Mouse (Mus musculus) heart, embryonic 12.5 days (tissue): ENCODE results near the gene Rab31. TPM values are rescaled to one million over a fixed set of nuclear protein-coding genes. Genes with fewer than 3 reads are reported as not detected.

Source experiments
- ATAC-seq: fragments of 200-750 bp; cut with Nextera tagmentation; 2 replicates; pipeline ENCODE4 v1.8.0; 2017; ENCODE audit warnings: moderate TSS enrichment, moderate library complexity; ENCODE audit not compliant: insufficient number of reproducible peaks, low FRiP score
- H3K27ac ChIP-seq: fragments of 300-500 bp; sonication (generic); 2 replicates; pipeline ENCODE4 v1.5.1; 2016; ENCODE audit warnings: mild to moderate bottlenecking, moderate library complexity; ENCODE audit not compliant: poor library complexity, severe bottlenecking
- H3K27me3 ChIP-seq: fragments of 300-500 bp; sonication (generic); replicated peaks from 2 replicates; pipeline ENCODE4 v1.6.1; 2016; ENCODE audit warnings: mild to moderate bottlenecking, moderate library complexity
- H3K36me3 ChIP-seq: fragments of 300-500 bp; sonication (generic); 2 replicates; pipeline ENCODE4 v1.6.1; 2016; ENCODE audit warnings: mild to moderate bottlenecking, moderate library complexity
- H3K4me1 ChIP-seq: fragments of 300-500 bp; sonication (generic); replicated peaks from 2 replicates; pipeline ENCODE4 v1.6.1; 2016; ENCODE audit warnings: mild to moderate bottlenecking
- H3K4me2 ChIP-seq: fragments of 300-500 bp; sonication (generic); 2 replicates; pipeline ENCODE4 v1.6.1; 2016; ENCODE audit warnings: mild to moderate bottlenecking, moderate library complexity
- H3K4me3 ChIP-seq: fragments of 300-500 bp; sonication (generic); 2 replicates; pipeline ENCODE4 v1.5.1; 2016; ENCODE audit warnings: mild to moderate bottlenecking
- H3K9ac ChIP-seq: fragments of 300-500 bp; sonication (generic); 2 replicates; pipeline ENCODE4 v1.6.1; 2016; ENCODE audit warnings: mild to moderate bottlenecking, moderate library complexity
- H3K9me3 ChIP-seq: fragments of 300-500 bp; sonication (generic); replicated peaks from 2 replicates; pipeline ENCODE4 v1.6.1; 2016; ENCODE audit warnings: mild to moderate bottlenecking, moderate library complexity
- WGBS: fragments of 180-500 bp; shearing (Covaris S2); methylation state at CpG from one replicate; pipeline ENCODE4 v1.1.7; 2016; 5-methylcytosine and 5-hydroxymethylcytosine counted together
- polyA plus RNA-seq: library from polyadenylated mRNA; unstranded; fragments of >200 nt; fragmentation: Nextera tagmentation; extraction: Ambion mirVana; gene quantifications from 2 replicates; pipeline ENCODE4 v1.2.1, GENCODE M21; 2016

Rab31 gene
- polyA plus RNA-seq, 1 experiment from 2014 or later = 31.2 TPM

DNA sequence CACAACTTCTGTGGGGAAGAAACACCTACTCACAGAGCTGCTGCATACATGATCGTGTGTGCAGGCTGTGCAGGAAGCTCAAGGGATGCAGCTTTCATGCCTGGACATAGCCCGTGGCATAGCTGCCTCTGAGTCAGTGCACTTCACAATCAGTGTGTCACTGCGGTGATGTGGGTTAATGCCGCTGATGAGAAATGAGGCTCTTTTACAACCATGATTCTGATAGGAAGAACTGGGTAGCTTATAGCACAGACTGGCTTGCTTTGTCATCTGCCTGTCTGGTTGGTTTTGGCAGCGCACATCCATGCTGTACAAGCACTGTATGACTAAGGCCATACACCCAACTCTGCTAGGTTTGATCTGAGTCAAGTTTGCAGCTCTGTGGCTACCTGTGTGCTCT, 52.7 kb downstream of the Rab31 start:
- ATAC-seq = no peak
- 92% methylated on average over 5 of the region's 5 CpGs for WGBS

DNA sequence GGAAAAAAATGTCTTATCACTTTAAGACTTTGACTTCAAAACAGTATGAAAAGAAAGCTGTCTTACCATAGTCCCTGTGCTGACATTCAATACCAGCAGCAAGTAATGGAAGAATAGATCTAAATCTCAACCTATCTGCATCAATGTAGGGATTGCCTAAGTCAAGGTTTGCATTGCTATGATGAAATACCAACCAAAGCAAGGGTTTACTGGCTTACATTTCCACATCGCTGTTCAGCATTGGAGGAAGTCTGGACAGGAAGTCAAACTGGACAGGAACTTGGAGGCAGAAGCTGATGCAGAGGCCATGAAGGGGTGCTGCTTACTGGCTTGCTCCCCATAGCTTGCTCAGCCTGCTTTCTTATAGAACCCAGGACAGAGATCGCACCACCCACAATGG, 54.0 kb downstream of the Rab31 start:
- no peaks in the 10 kb centered on the region for H3K4me1 ChIP-seq
- H3K9me3 ChIP-seq = no peaks in the 10 kb centered on the region
- H3K4me3 ChIP-seq = no peak overlapping the region
- H3K4me2 ChIP-seq = no peak overlapping the region
- no peaks in the 10 kb centered on the region for H3K27me3 ChIP-seq
- H3K27ac ChIP-seq = no peak overlapping the region
- ATAC-seq = no peak
- 83% methylated on average over 2 of the region's 2 CpGs for WGBS
- no peak overlapping the region for H3K9ac ChIP-seq
- H3K36me3 ChIP-seq = peaks cover 19% of the 10 kb centered on the region

More for the DNA sequence above, 52.7 kb downstream of the Rab31 start:
- Histone ChIP-seq H3K4me3 (no peak overlapping the region), H3K9ac (no peak overlapping the region), H3K36me3 (peaks cover 19% of the 10 kb centered on the region), H3K27me3 (no peaks in the 10 kb centered on the region), H3K4me1 (no peaks in the 10 kb centered on the region), H3K4me2 (no peak overlapping the region), H3K9me3 (no peaks in the 10 kb centered on the region), H3K27ac (no peak overlapping the region)

DNA sequence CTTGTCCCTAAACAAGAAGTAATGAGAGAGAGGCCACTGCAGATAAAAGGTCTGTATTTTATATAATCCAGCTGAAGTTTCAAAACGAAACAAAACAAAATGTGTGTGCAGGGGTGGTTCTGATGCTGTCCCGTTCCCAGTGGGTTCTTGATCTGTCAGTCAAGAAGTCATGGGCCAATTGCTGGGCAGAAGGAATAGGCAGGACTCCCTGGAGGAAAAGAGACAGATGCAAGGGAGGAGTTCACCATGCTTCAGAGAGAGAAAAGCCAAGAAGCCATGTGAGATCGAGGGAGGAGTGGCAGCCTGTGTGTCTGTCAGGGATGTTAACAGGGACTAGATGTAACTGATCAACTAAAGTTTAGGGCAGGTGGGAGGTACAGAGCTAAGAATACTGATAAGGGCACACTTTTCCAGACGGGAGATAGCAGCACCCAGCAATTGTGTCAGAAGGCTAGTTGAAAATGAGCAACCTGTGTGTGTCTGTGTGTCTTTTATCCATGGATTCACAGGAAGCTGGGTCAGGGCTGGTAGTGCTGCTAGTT, 54.8 kb downstream of the Rab31 start:
- Histone ChIP-seq H3K4me2 (no peak overlapping the region), H3K4me1 (no peaks in the 10 kb centered on the region), H3K27me3 (no peaks in the 10 kb centered on the region), H3K9ac (no peak overlapping the region), H3K36me3 (peaks cover 19% of the 10 kb centered on the region), H3K9me3 (no peaks in the 10 kb centered on the region), H3K4me3 (no peak overlapping the region), H3K27ac (no peak overlapping the region)
- 69% methylated on average over 4 of the region's 4 CpGs for WGBS
- no peak for ATAC-seq

DNA sequence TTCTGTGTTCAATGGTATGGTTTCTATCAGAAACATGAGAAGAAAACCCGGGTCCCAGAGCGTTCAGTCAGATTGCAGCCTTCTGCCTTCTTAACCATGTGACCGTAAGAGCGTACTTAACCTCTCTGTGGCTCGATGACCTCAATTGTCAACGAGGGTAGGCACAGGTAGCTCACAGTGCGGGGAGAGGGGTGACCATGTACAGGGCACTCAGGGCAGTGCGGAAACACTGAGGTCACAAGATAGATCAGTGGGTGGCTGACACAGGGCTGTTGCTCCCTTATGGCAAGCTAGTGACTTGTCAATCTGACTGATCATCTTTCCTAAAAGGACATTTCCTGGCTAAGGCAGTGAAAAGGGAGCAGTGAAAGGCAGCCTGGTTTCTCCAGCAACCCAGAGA, 58.5 kb downstream of the Rab31 start:
- no peak overlapping the region for H3K4me3 ChIP-seq
- no peak overlapping the region for H3K27ac ChIP-seq
- no peak overlapping the region for H3K9ac ChIP-seq
- no peak overlapping the region for H3K4me2 ChIP-seq
- H3K4me1 ChIP-seq = no peaks in the 10 kb centered on the region
- peaks cover 8% of the 10 kb centered on the region for H3K9me3 ChIP-seq
- H3K27me3 ChIP-seq = no peaks in the 10 kb centered on the region
- WGBS = 74% methylated on average over 8 of the region's 8 CpGs
- no peak for ATAC-seq
- peaks cover 24% of the 10 kb centered on the region for H3K36me3 ChIP-seq

DNA sequence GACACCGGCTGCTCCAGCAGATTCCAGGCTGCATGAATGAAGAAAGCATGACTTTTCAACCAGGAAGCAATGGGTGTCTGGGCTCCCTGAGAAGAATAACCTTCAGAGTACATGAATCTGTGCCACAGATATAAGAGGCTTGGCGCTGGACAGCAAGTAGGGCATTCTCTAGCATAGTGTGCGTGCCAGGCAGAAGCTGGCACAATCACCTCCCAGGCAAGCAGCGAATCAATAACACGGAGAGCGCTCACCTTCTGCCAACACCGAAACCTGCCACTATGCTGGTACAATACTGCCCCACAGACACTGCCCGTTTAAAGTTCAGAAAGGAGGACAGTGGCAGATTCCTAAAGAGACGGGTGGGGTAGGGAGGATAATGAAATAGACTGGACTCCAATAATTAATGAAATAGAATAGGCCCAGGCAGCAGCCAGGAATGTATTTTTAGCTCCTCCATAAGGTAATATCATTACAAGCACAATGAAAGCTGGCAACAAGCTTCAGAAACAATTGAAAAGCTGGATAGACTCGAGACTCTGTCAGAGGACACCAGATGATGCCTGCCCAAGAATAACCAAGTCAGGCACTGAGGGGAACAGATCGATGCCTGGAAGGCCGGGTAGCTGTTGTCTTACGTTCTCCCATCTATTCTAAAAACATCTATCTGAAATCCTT, 59.6 kb downstream of the Rab31 start:
- WGBS = 92% methylated on average over 13 of the region's 13 CpGs
- no peak for ATAC-seq
- Histone ChIP-seq H3K4me3 (no peak overlapping the region), H3K27me3 (no peaks in the 10 kb centered on the region), H3K36me3 (peaks cover 23% of the 10 kb centered on the region), H3K27ac (no peak overlapping the region), H3K9me3 (peaks cover 8% of the 10 kb centered on the region), H3K9ac (no peak overlapping the region), H3K4me2 (no peak overlapping the region), H3K4me1 (no peaks in the 10 kb centered on the region)

DNA sequence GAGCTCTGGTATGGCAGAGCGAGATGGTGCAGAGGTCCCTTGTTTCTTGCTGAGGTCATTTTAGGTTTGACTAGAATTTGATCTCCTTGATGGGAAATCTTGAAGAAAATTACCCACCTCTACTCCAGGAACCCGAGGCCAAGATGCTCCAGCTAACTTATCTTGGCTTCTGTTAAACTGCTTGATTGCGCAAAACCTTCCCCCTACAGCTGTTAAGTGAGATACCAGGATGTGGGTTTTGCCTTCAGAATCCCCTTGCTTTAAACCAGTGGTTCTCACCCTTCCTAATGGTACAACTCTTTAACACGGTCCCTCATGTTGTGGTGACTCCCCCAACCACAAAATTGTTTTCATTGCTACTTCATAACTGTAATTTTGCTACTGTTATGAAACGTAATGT, 60.8 kb downstream of the Rab31 start:
- Histone ChIP-seq H3K4me2 (no peak overlapping the region), H3K9ac (no peak overlapping the region), H3K27me3 (no peaks in the 10 kb centered on the region), H3K4me1 (no peaks in the 10 kb centered on the region), H3K36me3 (peaks cover 17% of the 10 kb centered on the region), H3K9me3 (peaks cover 8% of the 10 kb centered on the region), H3K4me3 (no peak overlapping the region), H3K27ac (no peak overlapping the region)
- 93% methylated on average over 5 of the region's 5 CpGs for WGBS
- ATAC-seq = no peak

DNA sequence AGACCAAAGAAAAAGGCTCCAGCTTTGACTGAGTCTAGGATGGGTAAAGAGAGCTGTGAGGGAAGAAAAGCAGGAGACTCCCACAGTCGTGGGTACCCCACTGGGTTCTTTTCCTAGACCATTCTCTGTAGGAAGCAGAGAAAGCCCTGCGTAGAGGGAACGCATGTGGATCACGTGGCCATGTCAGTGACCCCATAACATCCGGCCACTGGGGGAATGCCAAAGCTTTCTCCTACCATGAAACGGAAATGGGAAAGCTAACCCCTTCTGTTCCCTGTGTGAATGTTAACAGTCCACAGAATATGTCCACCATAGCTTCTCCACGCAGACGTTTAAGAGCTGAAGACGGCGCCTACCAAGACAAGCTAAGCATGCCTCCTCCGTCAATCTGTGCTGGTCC, 62.0 kb downstream of the Rab31 start:
- Histone ChIP-seq H3K4me2 (no peak overlapping the region), H3K27me3 (no peaks in the 10 kb centered on the region), H3K4me3 (no peak overlapping the region), H3K9ac (no peak overlapping the region), H3K36me3 (peaks cover 19% of the 10 kb centered on the region), H3K9me3 (peaks cover 8% of the 10 kb centered on the region), H3K27ac (no peak overlapping the region), H3K4me1 (no peaks in the 10 kb centered on the region)
- 90% methylated on average over 11 of the region's 11 CpGs for WGBS
- no peak for ATAC-seq

DNA sequence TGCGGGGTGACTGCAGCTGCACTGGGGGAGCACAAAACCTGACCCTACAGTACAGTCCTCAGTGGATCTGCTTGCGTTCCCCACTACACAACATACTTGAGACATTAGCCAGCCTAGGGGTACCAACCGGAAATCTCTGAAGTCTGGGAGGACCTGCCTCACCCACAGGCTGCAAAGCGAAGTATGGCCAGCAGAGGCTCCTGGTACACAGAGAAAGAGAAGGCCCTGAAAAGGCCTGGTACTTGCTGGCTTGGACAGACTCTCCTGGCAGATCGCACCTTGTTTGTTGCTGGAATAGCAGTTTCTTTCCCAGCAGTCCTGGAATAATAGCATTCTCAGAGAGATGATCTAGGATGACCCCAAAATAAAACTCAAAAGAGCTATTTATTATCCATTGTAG, 66.3 kb downstream of the Rab31 start:
- no peak overlapping the region for H3K4me3 ChIP-seq
- H3K9me3 ChIP-seq = no peaks in the 10 kb centered on the region
- H3K36me3 ChIP-seq = peaks cover 5% of the 10 kb centered on the region; the same call in 1 of the 2 replicates
- H3K27ac ChIP-seq = no peak overlapping the region
- no peak overlapping the region for H3K4me2 ChIP-seq
- peaks cover 19% of the 10 kb centered on the region for H3K4me1 ChIP-seq
- ATAC-seq = no peak
- no peaks in the 10 kb centered on the region for H3K27me3 ChIP-seq
- H3K9ac ChIP-seq = no peak overlapping the region
- 71% methylated on average over 5 of the region's 5 CpGs for WGBS

DNA sequence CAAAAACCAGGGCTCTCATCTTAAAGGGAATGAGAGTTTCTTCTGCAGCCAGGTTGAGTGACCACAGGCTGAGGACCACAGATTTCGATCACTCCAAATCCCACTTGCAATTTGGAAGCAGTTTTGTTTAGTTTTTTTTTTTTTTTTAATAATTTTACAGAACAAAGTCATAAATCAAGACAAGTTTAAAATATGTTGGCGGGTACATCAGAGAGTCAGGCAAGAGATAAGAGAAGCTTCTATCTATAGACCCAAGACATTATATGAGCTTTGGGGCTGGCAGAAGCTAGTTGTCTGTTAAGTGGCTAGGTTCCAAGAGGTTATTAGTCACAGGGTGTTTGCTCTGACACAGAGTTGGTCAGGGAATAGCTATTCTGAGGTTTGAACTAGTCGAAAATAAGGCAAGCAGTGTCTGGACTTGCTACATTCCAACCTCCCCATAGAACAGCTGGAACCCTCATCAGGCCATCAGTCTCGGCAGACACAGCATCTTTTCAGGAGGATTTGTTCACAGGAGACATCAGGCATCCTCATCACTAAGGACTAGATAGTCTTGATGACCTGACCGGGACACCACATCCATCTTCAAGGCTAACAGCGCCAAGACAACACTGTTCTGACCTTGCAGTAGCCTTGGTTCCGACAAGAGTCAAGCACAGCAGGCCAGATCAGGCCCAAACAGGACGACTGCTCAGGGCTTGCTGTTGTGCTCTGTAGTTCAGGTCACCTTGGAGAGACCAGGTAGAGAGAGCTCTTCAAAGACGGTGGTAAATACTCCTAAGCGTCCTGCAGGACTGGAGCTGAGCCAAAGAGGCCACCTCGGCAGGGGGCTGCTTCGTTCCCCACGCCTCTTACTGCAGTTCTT, 68.8 kb downstream of the Rab31 start:
- WGBS = 70% methylated on average over 13 of the region's 13 CpGs
- ATAC-seq = no peak

DNA sequence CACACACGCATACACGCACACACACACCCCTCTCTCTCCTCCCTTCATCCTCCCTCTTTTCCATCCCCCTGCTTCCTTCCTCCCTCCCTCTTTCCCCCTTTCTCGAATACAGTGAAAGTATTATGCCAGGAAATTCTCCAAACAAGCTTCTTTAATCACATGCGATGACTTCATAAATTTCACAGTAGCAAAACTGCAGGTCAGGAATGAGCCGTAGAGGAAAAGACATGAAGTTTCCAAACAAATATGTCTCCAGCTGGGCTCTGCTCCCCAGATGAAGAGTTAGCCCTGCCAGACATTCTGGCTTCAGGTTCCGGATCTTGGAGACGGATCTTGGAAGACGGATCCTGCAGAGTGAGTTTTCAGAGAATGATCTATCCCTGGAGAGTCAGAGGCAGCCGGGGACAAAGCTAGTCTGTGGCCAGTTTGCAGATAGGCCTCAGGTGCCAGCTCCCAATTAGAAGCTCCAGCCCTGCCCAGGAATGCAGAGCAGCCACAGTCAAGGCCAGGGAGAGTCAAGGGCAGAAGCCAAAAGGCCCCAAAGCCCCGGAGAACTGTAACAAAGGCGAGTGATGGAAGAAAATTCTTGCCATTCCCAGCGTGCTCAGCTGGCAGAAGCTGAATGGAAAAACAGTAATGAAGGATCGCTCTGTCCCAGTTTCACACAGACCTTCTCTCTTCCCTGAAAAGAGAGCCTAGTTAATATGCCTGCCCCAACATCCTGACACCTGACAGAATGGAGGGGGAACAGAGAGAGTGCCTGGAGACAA, 70.6 kb downstream of the Rab31 start:
- H3K9me3 ChIP-seq = no peaks in the 10 kb centered on the region
- H3K4me3 ChIP-seq = no peak overlapping the region
- no peak overlapping the region for H3K9ac ChIP-seq
- 53% methylated on average over 13 of the region's 13 CpGs for WGBS
- H3K4me1 ChIP-seq = peaks cover 19% of the 10 kb centered on the region
- ATAC-seq = no peak
- H3K4me2 ChIP-seq = peak overlapping the region; percentile 2; the same call in 1 of the 2 replicates
- peak overlapping the region; percentile 85 for H3K27ac ChIP-seq
- 0 out of 2 replicates have a peak, but pooled peaks cover 8% of the 10 kb centered on the region for H3K36me3 ChIP-seq
- H3K27me3 ChIP-seq = no peaks in the 10 kb centered on the region

More for the DNA sequence above, 68.8 kb downstream of the Rab31 start:
- H3K36me3 ChIP-seq = 0 out of 2 replicates have a peak, but pooled peaks cover 2% of the 10 kb centered on the region
- H3K9me3 ChIP-seq = no peaks in the 10 kb centered on the region
- H3K4me3 ChIP-seq = no peak overlapping the region
- no peaks in the 10 kb centered on the region for H3K27me3 ChIP-seq
- peaks cover 19% of the 10 kb centered on the region for H3K4me1 ChIP-seq
- H3K4me2 ChIP-seq = no peak overlapping the region
- no peak overlapping the region for H3K9ac ChIP-seq
- H3K27ac ChIP-seq = no peak overlapping the region

DNA sequence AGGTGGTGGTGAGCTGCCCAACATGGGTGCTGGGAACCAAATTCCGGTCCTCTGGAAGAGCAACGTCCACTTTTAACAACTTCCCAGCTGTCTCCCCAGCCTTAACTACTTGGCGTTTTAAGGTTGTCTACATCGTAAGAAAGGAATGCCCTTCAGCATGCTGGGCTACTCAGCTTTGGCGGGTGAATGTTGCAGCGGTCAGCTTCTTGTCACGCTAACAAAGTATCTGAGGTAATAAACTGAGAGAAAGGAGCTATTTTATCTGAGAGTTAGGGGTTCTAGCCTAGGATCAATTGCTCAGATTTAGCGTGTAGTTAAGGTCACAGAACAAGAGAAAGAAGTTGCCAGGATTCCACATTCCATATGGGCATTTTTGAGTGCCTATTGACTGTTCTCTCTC, 71.2 kb downstream of the Rab31 start:
- Histone ChIP-seq H3K4me1 (peaks cover 19% of the 10 kb centered on the region), H3K9me3 (no peaks in the 10 kb centered on the region), H3K36me3 (0 out of 2 replicates have a peak, but pooled peaks cover 12% of the 10 kb centered on the region), H3K4me2 (0 out of 2 replicates have a peak overlapping the region, but pooled peaks have one; percentile 2), H3K27ac (peak overlapping the region; percentile 85), H3K9ac (no peak overlapping the region), H3K4me3 (no peak overlapping the region), H3K27me3 (no peaks in the 10 kb centered on the region)
- no peak for ATAC-seq
- 70% methylated on average over 8 of the region's 8 CpGs for WGBS
